Mouse (Mus musculus) CH12.LX (cell line): ENCODE data around the gene Jam2. TPM values are rescaled to one million over a fixed set of nuclear protein-coding genes. Genes with fewer than 3 reads are reported as not detected.

Source experiments
- DNase-seq: peaks from one replicate; pipeline ENCODE4 v3.0.0-alpha.2; 2013; ENCODE audit errors: extremely low read depth
- H3K27ac ChIP-seq: 2 replicates; pipeline ENCODE4 v1.5.1; 2012; ENCODE audit warnings: low read depth, mild to moderate bottlenecking, control low read depth, moderate library complexity; ENCODE audit not compliant: insufficient read depth
- H3K27me3 ChIP-seq: replicated peaks from 2 replicates; pipeline ENCODE3; 2012; ENCODE audit warnings: inconsistent platforms
- H3K36me3 ChIP-seq, 2 experiments: replicated peaks in 1 of 2; 2 replicates each; pipeline versions ENCODE3 to v1.6.1; 2012; ENCODE audit warnings: inconsistent platforms in 1 of 2, low read length in 1 of 2, mild to moderate bottlenecking in 1 of 2, mixed read lengths in 1 of 2, moderate library complexity in 1 of 2; ENCODE audit not compliant: control insufficient read depth in 1 of 2, insufficient read depth in 1 of 2
- H3K4me1 ChIP-seq, 2 experiments: 2 replicates each; pipeline ENCODE4 v1.6.1; 2012; ENCODE audit warnings: inconsistent platforms in 1 of 2, moderate library complexity in 1 of 2; ENCODE audit not compliant: insufficient read depth in 2 of 2, control insufficient read depth in 1 of 2
- H3K4me2 ChIP-seq: 2 replicates; pipeline ENCODE4 v1.6.1; 2012; ENCODE audit warnings: low read depth, mild to moderate bottlenecking, control low read depth; ENCODE audit not compliant: poor library complexity, insufficient read depth, severe bottlenecking
- H3K4me3 ChIP-seq, 3 experiments: fragments of 150-350 bp in 1 of 3; sonication (generic) in 1 of 3; replicated peaks in 1 of 3; 2 replicates each; pipeline versions ENCODE3 to v1.5.1; 2011 to 2012; ENCODE audit warnings: low read depth in 2 of 3, low read length in 2 of 3, mild to moderate bottlenecking in 2 of 3, moderate library complexity in 2 of 3, control low read depth in 1 of 3, improper control_type of control experiment in 1 of 3, inconsistent platforms in 1 of 3, mixed read lengths in 1 of 3; ENCODE audit not compliant: poor library complexity in 1 of 3
- H3K79me2 ChIP-seq: replicated peaks from 2 replicates; pipeline ENCODE4 v1.6.1; 2012; ENCODE audit warnings: mild to moderate bottlenecking, moderate library complexity; ENCODE audit not compliant: control insufficient read depth, poor library complexity, insufficient read depth, severe bottlenecking; ENCODE audit errors: extremely low read depth
- H3K9ac ChIP-seq: 2 replicates; pipeline ENCODE4 v1.6.1; 2012; ENCODE audit warnings: low read depth, mild to moderate bottlenecking, control low read depth, moderate library complexity; ENCODE audit not compliant: insufficient read depth
- H3K9me3 ChIP-seq: replicated peaks from 2 replicates; pipeline ENCODE3; 2012; ENCODE audit warnings: low read length, inconsistent platforms, mixed read lengths
- BHLHE40 ChIP-seq: IDR thresholded peaks from 2 replicates; pipeline ENCODE4 v1.6.1; 2011; ENCODE audit warnings: mild to moderate bottlenecking, low read depth, low read length, improper control_type of control experiment
- CHD1 ChIP-seq: IDR thresholded peaks from 2 replicates; pipeline ENCODE4 v1.6.1; 2012; ENCODE audit warnings: low read depth, low read length, improper control_type of control experiment, inconsistent platforms
- CHD2 ChIP-seq: IDR thresholded peaks from 2 replicates; pipeline ENCODE4 v1.6.1; 2011; ENCODE audit warnings: low read length, improper control_type of control experiment
- ELF1 ChIP-seq: IDR thresholded peaks from 2 replicates; pipeline ENCODE4 v1.6.1; 2014; ENCODE audit warnings: low read depth, mild to moderate bottlenecking, inconsistent platforms, low read length, improper control_type of control experiment
- EP300 ChIP-seq: IDR thresholded peaks from 2 replicates; pipeline ENCODE4 v1.6.1; 2011; ENCODE audit warnings: low read length, improper control_type of control experiment
- ETS1 ChIP-seq: conservative IDR thresholded peaks from 2 replicates; pipeline ENCODE4 v1.6.1; 2012; ENCODE audit warnings: low read depth, mild to moderate bottlenecking, inconsistent platforms, low read length, improper control_type of control experiment, moderate library complexity
- GABPA ChIP-seq: IDR thresholded peaks from 2 replicates; pipeline ENCODE4 v1.6.1; 2012; ENCODE audit warnings: low read depth, low read length, improper control_type of control experiment, inconsistent platforms; ENCODE audit not compliant: insufficient replicate concordance
- HCFC1 ChIP-seq: IDR thresholded peaks from 2 replicates; pipeline ENCODE4 v1.6.1; 2012; ENCODE audit warnings: low read depth, mild to moderate bottlenecking, inconsistent platforms, low read length, improper control_type of control experiment
- IRF4 ChIP-seq: IDR thresholded peaks from 2 replicates; pipeline ENCODE4 v1.6.1; 2014; ENCODE audit warnings: low read depth, mild to moderate bottlenecking, inconsistent platforms, low read length, improper control_type of control experiment
- JUN ChIP-seq: IDR thresholded peaks from 2 replicates; pipeline ENCODE4 v1.6.1; 2011; ENCODE audit warnings: low read depth, mild to moderate bottlenecking, low read length, improper control_type of control experiment, moderate library complexity; ENCODE audit not compliant: insufficient read depth
- JUND ChIP-seq: conservative IDR thresholded peaks from 2 replicates; pipeline ENCODE4 v1.6.1; 2011; ENCODE audit warnings: low read depth, low read length, improper control_type of control experiment
- KAT2A ChIP-seq: IDR thresholded peaks from 2 replicates; pipeline ENCODE4 v1.6.1; 2012; ENCODE audit warnings: low read length, improper control_type of control experiment, inconsistent platforms; ENCODE audit not compliant: insufficient replicate concordance
- MAFK ChIP-seq: IDR thresholded peaks from 2 replicates; pipeline ENCODE4 v1.6.1; 2011; ENCODE audit warnings: low read length, improper control_type of control experiment; ENCODE audit not compliant: insufficient replicate concordance
- MAX ChIP-seq: IDR thresholded peaks from 2 replicates; pipeline ENCODE4 v1.6.1; 2011; ENCODE audit warnings: low read length, improper control_type of control experiment
- MAZ ChIP-seq: IDR thresholded peaks from 2 replicates; pipeline ENCODE4 v1.6.1; 2012; ENCODE audit warnings: low read depth, mild to moderate bottlenecking, inconsistent platforms, low read length, improper control_type of control experiment, moderate library complexity
- MEF2A ChIP-seq: IDR thresholded peaks from 2 replicates; pipeline ENCODE4 v1.6.1; 2014; ENCODE audit warnings: low read depth, mild to moderate bottlenecking, inconsistent platforms, low read length, improper control_type of control experiment, borderline replicate concordance
- MXI1 ChIP-seq: IDR thresholded peaks from 2 replicates; pipeline ENCODE4 v1.6.1; 2011; ENCODE audit warnings: mild to moderate bottlenecking, low read depth, low read length, improper control_type of control experiment
- MYC ChIP-seq: IDR thresholded peaks from 2 replicates; pipeline ENCODE4 v1.6.1; 2011; ENCODE audit warnings: low read depth, mild to moderate bottlenecking, improper control_type of control experiment, low read length
- NELFE ChIP-seq: IDR thresholded peaks from 2 replicates; pipeline ENCODE4 v1.6.1; 2011; ENCODE audit warnings: low read depth, low read length, improper control_type of control experiment
- NRF1 ChIP-seq: IDR thresholded peaks from 2 replicates; pipeline ENCODE4 v1.6.1; 2014; ENCODE audit warnings: low read depth, mild to moderate bottlenecking, inconsistent platforms, low read length, improper control_type of control experiment, moderate library complexity
- PAX5 ChIP-seq: IDR thresholded peaks from 2 replicates; pipeline ENCODE4 v1.6.1; 2012; ENCODE audit warnings: low read length, inconsistent platforms, mixed read lengths
- POLR2AphosphoS2 ChIP-seq: IDR thresholded peaks from 2 replicates; pipeline ENCODE4 v1.6.1; 2011; ENCODE audit warnings: low read depth, low read length, improper control_type of control experiment
- SMC3 ChIP-seq: IDR thresholded peaks from 2 replicates; pipeline ENCODE4 v1.6.1; 2011; ENCODE audit warnings: low read depth, low read length, improper control_type of control experiment
- TBP ChIP-seq: conservative IDR thresholded peaks from 2 replicates; pipeline ENCODE4 v1.6.1; 2011; ENCODE audit warnings: low read depth, low read length, improper control_type of control experiment
- UBTF ChIP-seq: IDR thresholded peaks from 2 replicates; pipeline ENCODE4 v1.6.1; 2012; ENCODE audit warnings: low read depth, mild to moderate bottlenecking, inconsistent platforms, low read length, improper control_type of control experiment, moderate library complexity
- USF1 ChIP-seq: IDR thresholded peaks from 2 replicates; pipeline ENCODE4 v1.6.1; 2014; ENCODE audit warnings: low read depth, mild to moderate bottlenecking, inconsistent platforms, low read length, improper control_type of control experiment
- ZC3H11A ChIP-seq: IDR thresholded peaks from 2 replicates; pipeline ENCODE4 v1.6.1; 2012; ENCODE audit warnings: low read depth, mild to moderate bottlenecking, inconsistent platforms, low read length, improper control_type of control experiment
- ZKSCAN1 ChIP-seq: IDR thresholded peaks from 2 replicates; pipeline ENCODE4 v1.6.1; 2012; ENCODE audit warnings: low read depth, inconsistent platforms, low read length, improper control_type of control experiment, borderline replicate concordance
- ZMIZ1 ChIP-seq: IDR thresholded peaks from 2 replicates; pipeline ENCODE4 v1.6.1; 2012; ENCODE audit warnings: low read depth, mild to moderate bottlenecking, inconsistent platforms, low read length, improper control_type of control experiment
- ZNF384 ChIP-seq: IDR thresholded peaks from 2 replicates; pipeline ENCODE4 v1.6.1; 2012; ENCODE audit warnings: low read depth, low read length, improper control_type of control experiment, inconsistent platforms
- dilution Hi-C: fragments of 300-500 bp; cut with MboI; formaldehyde crosslinking; loops from 2 replicates; pipeline ENCODE4 v1.14.3; 2020; ENCODE audit warnings: low sequenced_read_pairs; ENCODE audit not compliant: extremely low pct_unique_long_range_greater_than_20kb, extremely low pct_ligation_motif_present
- in situ Hi-C: fragments of 300-500 bp; cut with MboI; formaldehyde crosslinking; loops from 3 replicates; pipeline ENCODE4 v1.14.3; 2019; ENCODE audit warnings: low sequenced_read_pairs, low pct_ligation_motif_present, low pct_unique_long_range_greater_than_20kb, mixed read lengths
- polyA plus RNA-seq: library from polyadenylated mRNA; unstranded; fragments of >175 nt; gene quantifications from 2 replicates; pipeline ENCODE4 v1.2.1, GENCODE M21; 2012; ENCODE audit warnings: low read depth; ENCODE audit not compliant: insufficient read length
- total RNA-seq, 2 experiments: library from RNA; depleted of rRNA; stranded (reverse); fragments of 300-350 nt in 1 of 2; fragments of >200 nt in 1 of 2; gene quantifications; 2 replicates each; pipeline ENCODE4 v1.2.3; 2012 to 2014

The Jam2 gene
- total and polyA plus RNA-seq, 3 experiments = 0.08 to 0.09 TPM; not detected in 1

DNA sequence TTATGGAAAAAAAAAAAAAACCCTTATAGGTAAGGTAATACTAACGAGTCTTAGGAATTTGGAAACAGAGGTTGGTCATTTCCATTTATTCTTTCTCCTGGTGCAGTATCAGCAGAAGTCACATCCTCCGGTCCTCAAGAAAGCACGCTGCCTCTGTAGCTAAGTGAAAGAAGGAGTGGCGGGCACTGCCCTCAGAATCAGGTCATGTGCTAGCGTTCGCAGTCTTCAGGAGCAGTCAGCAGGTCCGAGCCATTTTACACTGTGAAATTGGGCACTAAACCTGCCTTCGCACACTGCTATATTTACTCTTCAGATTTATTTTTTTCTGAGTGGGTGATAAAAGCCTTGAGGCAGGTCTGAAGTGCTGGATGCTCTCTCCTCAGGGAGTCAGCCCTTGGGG, 39.9 kb downstream of the Jam2 start (continued):
- TF ChIP-seq MAFK = no peak
- TF ChIP-seq, all 38 proteins: peak for 0

DNA sequence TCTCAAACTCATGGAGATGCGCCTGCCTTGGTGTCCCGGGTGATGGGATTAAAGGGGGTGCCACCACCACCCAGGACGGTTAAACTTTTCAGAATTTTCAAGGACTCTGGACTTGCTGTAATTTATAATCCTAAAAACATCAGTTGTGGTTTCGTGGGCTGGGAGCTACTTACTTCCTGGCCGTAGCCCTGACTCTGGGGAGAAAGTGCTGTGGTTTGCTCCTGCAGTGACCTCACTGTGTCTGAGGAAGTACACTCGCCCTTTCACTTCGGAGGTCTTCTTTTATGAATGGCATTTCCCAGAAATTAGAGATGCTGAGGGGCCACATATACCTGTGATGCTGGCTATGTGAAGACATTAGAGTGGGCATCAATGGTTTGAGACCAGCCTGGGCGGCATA, 40.6 kb downstream of the Jam2 start:
- in situ Hi-C loops = no loop called here
- H3K27me3 ChIP-seq = no peaks in the 10 kb centered on the region
- no peak overlapping the region for H3K9ac ChIP-seq
- peaks cover 0 to 4% of the 10 kb centered on the region in 2 experiments for H3K36me3 ChIP-seq
- no peak for TF ChIP-seq EP300
- dilution Hi-C loops = no loop called here
- no peaks in the 10 kb centered on the region for H3K9me3 ChIP-seq
- no peak for DNase-seq
- no peaks in the 10 kb centered on the region for H3K79me2 ChIP-seq
- H3K4me3 ChIP-seq = no peak overlapping the region
- H3K4me2 ChIP-seq = 0 out of 2 replicates have a peak overlapping the region, but pooled peaks have one; percentile 23
- no peak overlapping the region for H3K27ac ChIP-seq
- H3K4me1 ChIP-seq = peaks cover 0 to 14% of the 10 kb centered on the region in 2 experiments; a peak in 2 of 4 replicates

DNA sequence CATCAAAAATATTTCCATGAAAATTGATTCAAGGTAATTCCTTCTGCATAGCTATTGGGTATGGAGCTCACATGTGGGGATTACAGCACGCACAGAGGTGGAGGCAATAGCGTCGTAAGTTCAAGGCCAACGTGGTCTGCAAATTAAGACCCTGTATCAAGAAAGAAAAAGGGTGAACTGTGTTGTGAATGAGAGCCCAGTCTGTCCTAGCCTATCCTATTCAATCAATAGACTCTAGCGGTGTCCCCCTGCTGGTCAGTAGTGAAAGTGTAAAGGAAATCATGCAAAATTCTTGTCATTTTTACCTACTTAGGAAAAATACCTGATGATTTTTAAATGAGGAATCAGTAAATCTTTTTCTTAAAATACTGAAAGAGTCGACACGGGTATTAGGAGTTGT, 43.5 kb downstream of the Jam2 start:
- dilution Hi-C loops (no loop called here), in situ Hi-C loops (no loop called here)
- no peak overlapping the region for H3K27ac ChIP-seq
- H3K36me3 ChIP-seq = peaks cover 8 to 29% of the 10 kb centered on the region in 2 experiments
- H3K9ac ChIP-seq = no peak overlapping the region
- peak; percentile 65 for DNase-seq
- no peaks in the 10 kb centered on the region for H3K79me2 ChIP-seq
- no peak overlapping the region for H3K4me2 ChIP-seq
- H3K4me1 ChIP-seq = peaks cover 0 to 6% of the 10 kb centered on the region in 2 experiments; a peak in 2 of 4 replicates
- no peaks in the 10 kb centered on the region for H3K27me3 ChIP-seq
- no peak overlapping the region for H3K4me3 ChIP-seq
- H3K9me3 ChIP-seq = no peaks in the 10 kb centered on the region
- TF ChIP-seq KAT2A (no peak), ZMIZ1 (no peak), GABPA (no peak), USF1 (no peak), NELFE (0 out of 2 replicates have a peak, but pooled peaks have one; percentile 29), MAX (no peak), NRF1 (no peak), MAZ (no peak), MXI1 (no peak), JUND (0 out of 2 replicates have a peak, but pooled peaks have one; percentile 34), SMC3 (peak; percentile 92), PAX5 (no peak), TBP (no peak), IRF4 (no peak), ETS1 (no peak), ZKSCAN1 (no peak), ZC3H11A (peak; percentile 42), MEF2A (no peak), HCFC1 (no peak), UBTF (no peak), BHLHE40 (no peak), MYC (0 out of 2 replicates have a peak, but pooled peaks have one; percentile 38), ELF1 (no peak), JUN (no peak), POLR2AphosphoS2 (no peak), ZNF384 (0 out of 2 replicates have a peak, but pooled peaks have one; percentile 12), EP300 (no peak), MAFK (no peak), CHD1 (no peak), CHD2 (no peak)
